Mouse (Mus musculus): ENCODE data around the gene Qtrt1. TPM values are rescaled to one million over a fixed set of nuclear protein-coding genes. Genes with fewer than 3 reads are reported as not detected.

Gene Qtrt1
- total and polyA plus RNA-seq, 3 experiments = 48.1 to 57.8 (median 56.8) TPM

GRCm38 (mm10) chr9:21469032-21470024 lies 57.7 kb downstream of the Qtrt1 start:
- in situ Hi-C loops (cut with MboI; ENCODE audit: low pct_ligation_motif_present, low pct_unique_long_range_greater_than_20kb, low sequenced_read_pairs) = no loop called here
- dilution Hi-C loops (cut with MboI; ENCODE audit: extremely low pct_ligation_motif_present, extremely low pct_unique_long_range_greater_than_20kb, low sequenced_read_pairs) = no loop called here
- peaks cover 76 to 87% of the 10 kb centered on the region in 2 experiments for H3K36me3 ChIP-seq (replicated peaks in 1 of 2; ENCODE audit: control insufficient read depth in 1 of 2, insufficient read depth in 1 of 2, low read length in 1 of 2)
- TF ChIP-seq MYC (IDR thresholded peaks at IDR 0.05; ENCODE audit: low read depth, low read length) = 0 out of 2 replicates have a peak, but pooled peaks have one; percentile 18
- peak; percentile 63 for TF ChIP-seq RAD21 (IDR thresholded peaks at IDR 0.05; ENCODE audit: low read depth, low read length)
- no peak; the same call in 1 of the 2 replicates for TF ChIP-seq IRF4 (IDR thresholded peaks at IDR 0.05; ENCODE audit: low read depth, low read length)
- no peak for TF ChIP-seq E2F4 (IDR thresholded peaks at IDR 0.05; ENCODE audit: insufficient replicate concordance, low read depth, low read length)
- TF ChIP-seq CTCF (conservative IDR thresholded peaks at IDR 0.05 in 1 of 2, IDR thresholded peaks at IDR 0.05 in 1 of 2; ENCODE audit: low read depth in 2 of 2, low read length in 2 of 2) = peak; percentile 27 to 66; a peak in 3 of 4 replicates
- TF ChIP-seq GABPA (IDR thresholded peaks at IDR 0.05; ENCODE audit: insufficient replicate concordance, low read depth, low read length) = no peak
- peak; percentile 44 for TF ChIP-seq SMC3 (IDR thresholded peaks at IDR 0.05; ENCODE audit: low read depth, low read length)
- peak; percentile 39 for TF ChIP-seq ZNF384 (IDR thresholded peaks at IDR 0.05; ENCODE audit: low read depth, low read length)
- no peak overlapping the region for H3K9ac ChIP-seq (ENCODE audit: insufficient read depth, low read depth)
- H3K79me2 ChIP-seq (replicated peaks; ENCODE audit: control insufficient read depth, extremely low read depth, insufficient read depth, poor library complexity, severe bottlenecking) = no peaks in the 10 kb centered on the region
- H3K4me3 ChIP-seq (replicated peaks in 1 of 3; ENCODE audit: low read depth in 2 of 3, low read length in 2 of 3, poor library complexity in 1 of 3) = no peak overlapping the region
- peaks cover 0 to 7% of the 10 kb centered on the region in 2 experiments; a peak in 2 of 4 replicates for H3K4me1 ChIP-seq (ENCODE audit: control insufficient read depth in 1 of 2, insufficient read depth in 2 of 2)
- H3K27ac ChIP-seq (ENCODE audit: insufficient read depth, low read depth) = no peak overlapping the region
- H3K27me3 ChIP-seq (replicated peaks) = no peaks in the 10 kb centered on the region
- no peak overlapping the region for H3K4me2 ChIP-seq (ENCODE audit: insufficient read depth, low read depth, poor library complexity, severe bottlenecking)
- no peaks in the 10 kb centered on the region for H3K9me3 ChIP-seq (replicated peaks; ENCODE audit: low read length)
- peak; percentile 42 for DNase-seq (ENCODE audit: extremely low read depth)

Other genes starting within 250 kb of the Qtrt1 start
- 4.1 and 4.8 TPM in 2 replicates for gene Pde4a, start 246.1 kb upstream of the Qtrt1 start, total RNA-seq (2012; rRNA removed)
- gene Pde4a, start 246.1 kb upstream of the Qtrt1 start, total RNA-seq (2014; rRNA removed) = 1.2 and 1.7 TPM in 2 replicates
- 7.2 and 7.6 TPM in 2 replicates for gene Pde4a, start 246.1 kb upstream of the Qtrt1 start, polyA plus RNA-seq (2012; ENCODE audit: insufficient read length, low read depth)
- gene Keap1, start 172.5 kb upstream of the Qtrt1 start, total RNA-seq (2012; rRNA removed) = 41.7 and 42.8 TPM in 2 replicates
- gene Keap1, start 172.5 kb upstream of the Qtrt1 start, total RNA-seq (2014; rRNA removed) = 16.2 and 18.4 TPM in 2 replicates
- 30.0 and 31.2 TPM in 2 replicates for gene Keap1, start 172.5 kb upstream of the Qtrt1 start, polyA plus RNA-seq (2012; ENCODE audit: insufficient read length, low read depth)
- not detected in 2 replicates for gene S1pr5, start 163.4 kb upstream of the Qtrt1 start, total RNA-seq (2012; rRNA removed)
- not detected in 2 replicates for gene S1pr5, start 163.4 kb upstream of the Qtrt1 start, total RNA-seq (2014; rRNA removed)
- gene S1pr5, start 163.4 kb upstream of the Qtrt1 start, polyA plus RNA-seq (2012; ENCODE audit: insufficient read length, low read depth) = not detected in 2 replicates
- gene Atg4d, start 146.5 kb upstream of the Qtrt1 start, total RNA-seq (2012; rRNA removed) = 13.5 and 14.3 TPM in 2 replicates
- gene Atg4d, start 146.5 kb upstream of the Qtrt1 start, total RNA-seq (2014; rRNA removed) = 10.3 and 10.9 TPM in 2 replicates
- gene Atg4d, start 146.5 kb upstream of the Qtrt1 start, polyA plus RNA-seq (2012; ENCODE audit: insufficient read length, low read depth) = 7.7 and 9.4 TPM in 2 replicates
- gene Kri1, start 123.9 kb upstream of the Qtrt1 start, total RNA-seq (2012; rRNA removed) = 55.5 and 62.6 TPM in 2 replicates
- gene Kri1, start 123.9 kb upstream of the Qtrt1 start, total RNA-seq (2014; rRNA removed) = 28.8 and 29.0 TPM in 2 replicates
- gene Kri1, start 123.9 kb upstream of the Qtrt1 start, polyA plus RNA-seq (2012; ENCODE audit: insufficient read length, low read depth) = 57.1 and 64.9 TPM in 2 replicates
- 9.7 and 12.6 TPM in 2 replicates for gene Cdkn2d, start 120.4 kb upstream of the Qtrt1 start, total RNA-seq (2012; rRNA removed)
- 7.1 and 7.3 TPM in 2 replicates for gene Cdkn2d, start 120.4 kb upstream of the Qtrt1 start, total RNA-seq (2014; rRNA removed)
- gene Cdkn2d, start 120.4 kb upstream of the Qtrt1 start, polyA plus RNA-seq (2012; ENCODE audit: insufficient read length, low read depth) = 2.2 and 2.9 TPM in 2 replicates
- gene Ap1m2, start 99.5 kb upstream of the Qtrt1 start, total RNA-seq (2012; rRNA removed) = 1.4 and 2.6 TPM in 2 replicates
- 0.51 TPM in 2 replicates for gene Ap1m2, start 99.5 kb upstream of the Qtrt1 start, total RNA-seq (2014; rRNA removed)
- gene Ap1m2, start 99.5 kb upstream of the Qtrt1 start, polyA plus RNA-seq (2012; ENCODE audit: insufficient read length, low read depth) = 0.29 and 0.51 TPM in 2 replicates
- 27.4 and 36.5 TPM in 2 replicates for gene Slc44a2, start 91.1 kb upstream of the Qtrt1 start, total RNA-seq (2012; rRNA removed)
- gene Slc44a2, start 91.1 kb upstream of the Qtrt1 start, total RNA-seq (2014; rRNA removed) = 22.1 and 26.1 TPM in 2 replicates
- 52.5 and 62.9 TPM in 2 replicates for gene Slc44a2, start 91.1 kb upstream of the Qtrt1 start, polyA plus RNA-seq (2012; ENCODE audit: insufficient read length, low read depth)
- 77.3 TPM in 2 replicates for gene Ilf3, start 44.0 kb upstream of the Qtrt1 start, total RNA-seq (2012; rRNA removed)
- gene Ilf3, start 44.0 kb upstream of the Qtrt1 start, total RNA-seq (2014; rRNA removed) = 72.8 and 75.8 TPM in 2 replicates
- 128 and 145 TPM in 2 replicates for gene Ilf3, start 44.0 kb upstream of the Qtrt1 start, polyA plus RNA-seq (2012; ENCODE audit: insufficient read length, low read depth)
- 51.7 and 55.4 TPM in 2 replicates for gene Dnm2, start 13.1 kb downstream of the Qtrt1 start, total RNA-seq (2012; rRNA removed)
- gene Dnm2, start 13.1 kb downstream of the Qtrt1 start, total RNA-seq (2014; rRNA removed) = 36.4 and 37.0 TPM in 2 replicates
- gene Dnm2, start 13.1 kb downstream of the Qtrt1 start, polyA plus RNA-seq (2012; ENCODE audit: insufficient read length, low read depth) = 64.3 and 66.0 TPM in 2 replicates
- 28.4 and 28.8 TPM in 2 replicates for gene Tmed1, start 98.4 kb downstream of the Qtrt1 start, total RNA-seq (2012; rRNA removed)
- gene Tmed1, start 98.4 kb downstream of the Qtrt1 start, total RNA-seq (2014; rRNA removed) = 21.7 and 25.5 TPM in 2 replicates
- 17.1 and 19.8 TPM in 2 replicates for gene Tmed1, start 98.4 kb downstream of the Qtrt1 start, polyA plus RNA-seq (2012; ENCODE audit: insufficient read length, low read depth)
- gene AB124611, start 114.3 kb downstream of the Qtrt1 start, total RNA-seq (2012; rRNA removed) = 0.46 and 0.89 TPM in 2 replicates
- 1.5 TPM in 2 replicates for gene AB124611, start 114.3 kb downstream of the Qtrt1 start, total RNA-seq (2014; rRNA removed)
- gene AB124611, start 114.3 kb downstream of the Qtrt1 start, polyA plus RNA-seq (2012; ENCODE audit: insufficient read length, low read depth) = 2.1 and 2.3 TPM in 2 replicates
- gene Carm1, start 135.1 kb downstream of the Qtrt1 start, total RNA-seq (2012; rRNA removed) = 42.2 and 46.7 TPM in 2 replicates
- gene Carm1, start 135.1 kb downstream of the Qtrt1 start, total RNA-seq (2014; rRNA removed) = 19.1 and 21.5 TPM in 2 replicates
- gene Carm1, start 135.1 kb downstream of the Qtrt1 start, polyA plus RNA-seq (2012; ENCODE audit: insufficient read length, low read depth) = 98.5 and 111 TPM in 2 replicates
- gene Timm29, start 180.9 kb downstream of the Qtrt1 start, total RNA-seq (2012; rRNA removed) = 12.0 and 16.0 TPM in 2 replicates
- gene Timm29, start 180.9 kb downstream of the Qtrt1 start, total RNA-seq (2014; rRNA removed) = 19.1 and 19.5 TPM in 2 replicates
- 29.6 and 34.6 TPM in 2 replicates for gene Timm29, start 180.9 kb downstream of the Qtrt1 start, polyA plus RNA-seq (2012; ENCODE audit: insufficient read length, low read depth)
- 13.6 and 17.5 TPM in 2 replicates for gene Yipf2, start 181.0 kb downstream of the Qtrt1 start, total RNA-seq (2012; rRNA removed)
- gene Yipf2, start 181.0 kb downstream of the Qtrt1 start, total RNA-seq (2014; rRNA removed) = 13.1 and 16.6 TPM in 2 replicates
- gene Yipf2, start 181.0 kb downstream of the Qtrt1 start, polyA plus RNA-seq (2012; ENCODE audit: insufficient read length, low read depth) = 17.0 and 21.2 TPM in 2 replicates
- gene Smarca4, start 204.3 kb downstream of the Qtrt1 start, total RNA-seq (2012; rRNA removed) = 74.3 and 78.9 TPM in 2 replicates
- gene Smarca4, start 204.3 kb downstream of the Qtrt1 start, total RNA-seq (2014; rRNA removed) = 30.7 and 33.8 TPM in 2 replicates
- gene Smarca4, start 204.3 kb downstream of the Qtrt1 start, polyA plus RNA-seq (2012; ENCODE audit: insufficient read length, low read depth) = 76.1 and 86.2 TPM in 2 replicates

All from CH12.LX (cell line).